Mouse (Mus musculus): Measurements from ENCODE around the gene Zfhx3.

Zfhx3 gene

GRCm38 (mm10) chr8:108552518-108552917 lies 610.1 kb downstream of the Zfhx3 start:
- no peak for DNase-seq (ENCODE audit: low spot score)

GRCm38 (mm10) chr8:108553808-108554577 lies 611.5 kb downstream of the Zfhx3 start:
- no peak for DNase-seq (ENCODE audit: low spot score)

GRCm38 (mm10) chr8:108554578-108555245 lies 612.3 kb downstream of the Zfhx3 start:
- DNase-seq (ENCODE audit: low spot score): no peak

GRCm38 (mm10) chr8:108563420-108563819 lies 621.0 kb downstream of the Zfhx3 start:
- no peak for DNase-seq (ENCODE audit: low spot score)

GRCm38 (mm10) chr8:108563934-108564564 lies 621.6 kb downstream of the Zfhx3 start:
- DNase-seq (ENCODE audit: low spot score): no peak

GRCm38 (mm10) chr8:108566035-108566434 lies 623.6 kb downstream of the Zfhx3 start:
- DNase-seq (ENCODE audit: low spot score): peak; percentile 13

GRCm38 (mm10) chr8:108573295-108574017 lies 631.0 kb downstream of the Zfhx3 start:
- no peak for DNase-seq (ENCODE audit: low spot score)

- DNase-seq (ENCODE audit: low spot score): peak; percentile 24
These were observed 631.7 kb downstream of the Zfhx3 start for GRCm38 (mm10) chr8:108574101-108574500.

- DNase-seq (ENCODE audit: low spot score): no peak
These were observed 635.1 kb downstream of the Zfhx3 start for GRCm38 (mm10) chr8:108577571-108577970.

- DNase-seq (ENCODE audit: low spot score): no peak
These were observed 635.9 kb downstream of the Zfhx3 start for GRCm38 (mm10) chr8:108578388-108578787.

GRCm38 (mm10) chr8:108579808-108580207 lies 637.4 kb downstream of the Zfhx3 start:
- DNase-seq (ENCODE audit: low spot score): no peak

- no peak for DNase-seq (ENCODE audit: low spot score)
These were observed 637.9 kb downstream of the Zfhx3 start for GRCm38 (mm10) chr8:108580364-108580763.

GRCm38 (mm10) chr8:108581557-108581956 lies 639.1 kb downstream of the Zfhx3 start:
- no peak for DNase-seq (ENCODE audit: low spot score)

GRCm38 (mm10) chr8:108582251-108582650 lies 639.8 kb downstream of the Zfhx3 start:
- DNase-seq (ENCODE audit: low spot score): no peak

- DNase-seq (ENCODE audit: low spot score): no peak
These were observed 640.8 kb downstream of the Zfhx3 start for GRCm38 (mm10) chr8:108583261-108583660.

GRCm38 (mm10) chr8:108583867-108584661 lies 641.6 kb downstream of the Zfhx3 start:
- no peak for DNase-seq (ENCODE audit: low spot score)

GRCm38 (mm10) chr8:108584662-108584978 lies 642.2 kb downstream of the Zfhx3 start:
- no peak for DNase-seq (ENCODE audit: low spot score)

- DNase-seq (ENCODE audit: low spot score): no peak
These were observed 648.6 kb downstream of the Zfhx3 start for GRCm38 (mm10) chr8:108591037-108591436.

- no peak for DNase-seq (ENCODE audit: low spot score)
These were observed 649.7 kb downstream of the Zfhx3 start for GRCm38 (mm10) chr8:108592028-108592724.

- no peak for DNase-seq (ENCODE audit: low spot score)
These were observed 650.6 kb downstream of the Zfhx3 start for GRCm38 (mm10) chr8:108592990-108593589.

- DNase-seq (ENCODE audit: low spot score): no peak
These were observed 651.4 kb downstream of the Zfhx3 start for GRCm38 (mm10) chr8:108593891-108594290.
